Mouse (Mus musculus): ENCODE data around the gene Map3k10.

The Map3k10 gene

DNA sequence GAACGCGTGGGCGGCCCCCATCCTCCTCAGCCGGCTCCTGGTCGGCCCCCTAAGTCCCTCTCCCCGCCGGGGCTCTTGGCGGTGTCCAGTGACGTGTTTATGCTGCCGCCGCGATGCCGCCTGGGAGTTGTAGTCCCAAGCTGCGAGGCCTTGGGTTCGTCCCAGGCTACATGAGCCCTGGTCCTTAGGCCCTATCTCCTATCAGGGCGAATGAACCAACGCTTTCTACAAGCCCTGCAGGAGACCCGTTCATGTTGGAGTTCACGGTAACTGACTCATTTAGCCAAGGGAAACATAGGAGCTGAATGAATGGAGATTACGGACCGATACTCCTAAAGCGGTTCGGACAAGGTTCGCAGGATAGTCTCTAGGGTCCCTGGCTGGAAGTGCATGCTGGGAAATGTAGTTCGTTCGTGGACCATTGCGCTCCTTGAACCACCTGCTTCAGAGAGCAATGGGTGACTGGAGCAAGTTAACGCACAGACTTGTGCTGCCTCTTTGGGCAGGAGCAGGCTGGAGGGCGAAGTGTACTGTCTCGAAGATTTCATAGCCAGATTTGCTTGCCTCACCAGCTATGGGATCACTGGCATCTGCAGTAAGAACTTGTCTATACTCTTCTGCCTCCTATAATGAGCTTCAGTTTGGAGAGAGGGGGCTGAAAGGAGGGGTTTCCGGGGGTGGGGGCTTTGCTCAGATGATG, at the start of gene Map3k10:
Gene Map3k10 (minus strand): TSS at position 77 of the 700 bp plus-strand sequence.
- peak; percentile 89 to 91 for DNase-seq

DNA sequence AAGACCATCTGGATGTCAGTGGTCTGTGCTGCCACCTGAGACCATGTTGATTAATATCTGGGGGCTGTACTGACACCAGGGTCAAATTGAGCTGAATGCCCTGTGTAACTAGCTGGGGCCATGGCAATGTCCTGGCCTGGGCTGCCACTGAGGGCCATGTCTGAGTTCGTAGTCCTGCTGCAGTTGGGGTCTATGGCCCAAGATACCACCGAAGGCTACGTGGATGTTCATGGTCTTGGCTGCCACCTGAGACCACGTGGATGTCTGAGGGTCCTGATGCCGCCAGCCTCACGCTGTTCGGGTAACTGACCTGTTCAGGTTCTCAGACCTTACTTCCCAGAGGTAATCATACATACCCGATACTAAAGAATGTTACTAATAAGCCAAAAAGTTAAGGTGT, 47.6 kb upstream of the Map3k10 start:
- DNase-seq, result no peak

DNA sequence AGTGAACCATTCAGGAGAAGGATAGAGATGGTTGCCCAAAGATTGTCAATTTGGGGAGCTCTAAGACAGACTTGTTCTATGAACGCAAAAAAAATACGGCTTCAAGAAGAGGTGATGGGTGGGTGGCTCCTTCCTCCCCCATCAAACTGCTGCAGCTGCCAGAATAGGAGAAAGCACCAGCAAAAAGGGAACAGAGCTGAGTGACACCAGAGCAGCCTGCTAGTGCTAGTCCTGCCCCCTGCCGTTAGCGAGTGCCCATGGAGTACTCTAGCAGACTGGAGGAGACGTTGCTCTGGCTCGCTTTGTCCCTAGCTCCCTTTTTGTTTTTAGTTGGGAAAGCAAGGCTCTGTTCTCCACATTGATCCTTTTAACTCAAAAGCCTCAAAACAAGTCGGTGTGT, 36.0 kb upstream of the Map3k10 start:
- no peak for DNase-seq

DNA sequence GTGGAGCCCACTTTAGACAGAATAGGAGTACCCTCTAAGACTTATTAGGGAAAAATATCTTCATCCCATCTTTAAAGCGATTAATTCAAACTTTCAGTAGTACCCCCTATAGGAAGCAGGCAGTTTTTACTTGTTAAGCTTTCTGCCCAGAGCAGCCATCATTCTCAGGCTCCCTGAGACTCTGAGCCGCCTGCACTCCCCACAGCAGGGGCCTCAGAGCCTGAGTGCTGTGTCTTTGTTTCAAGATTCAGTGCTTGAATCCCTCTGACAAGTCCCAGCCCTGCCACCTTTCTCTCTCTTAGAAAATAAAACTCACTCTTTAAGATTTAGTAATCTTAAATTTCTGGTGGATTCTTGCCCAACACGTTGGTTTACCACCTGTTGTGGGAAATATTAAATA, 22.3 kb upstream of the Map3k10 start:
- no peak for DNase-seq

DNA sequence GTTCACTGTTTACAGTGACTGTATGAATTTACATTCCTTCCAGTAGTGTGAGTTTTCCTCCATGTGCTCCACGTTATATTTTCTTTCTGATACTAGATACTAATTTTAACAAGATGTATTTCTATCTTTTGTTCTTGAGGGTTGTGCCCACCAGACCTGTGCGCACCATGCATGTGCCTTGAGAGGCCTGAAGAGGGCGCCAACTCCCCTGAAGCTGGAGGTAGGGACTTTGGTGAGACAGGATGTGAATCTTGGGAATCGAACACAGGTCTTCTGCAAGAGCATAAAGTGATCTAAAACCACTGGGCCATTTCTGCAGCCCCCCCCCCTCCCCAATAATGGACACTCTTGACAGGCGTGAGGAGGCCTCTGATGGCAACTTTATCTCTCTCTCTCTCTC, 16.7 kb upstream of the Map3k10 start:
- peak in 1 of 2 experiments; percentile 20 for DNase-seq

DNA sequence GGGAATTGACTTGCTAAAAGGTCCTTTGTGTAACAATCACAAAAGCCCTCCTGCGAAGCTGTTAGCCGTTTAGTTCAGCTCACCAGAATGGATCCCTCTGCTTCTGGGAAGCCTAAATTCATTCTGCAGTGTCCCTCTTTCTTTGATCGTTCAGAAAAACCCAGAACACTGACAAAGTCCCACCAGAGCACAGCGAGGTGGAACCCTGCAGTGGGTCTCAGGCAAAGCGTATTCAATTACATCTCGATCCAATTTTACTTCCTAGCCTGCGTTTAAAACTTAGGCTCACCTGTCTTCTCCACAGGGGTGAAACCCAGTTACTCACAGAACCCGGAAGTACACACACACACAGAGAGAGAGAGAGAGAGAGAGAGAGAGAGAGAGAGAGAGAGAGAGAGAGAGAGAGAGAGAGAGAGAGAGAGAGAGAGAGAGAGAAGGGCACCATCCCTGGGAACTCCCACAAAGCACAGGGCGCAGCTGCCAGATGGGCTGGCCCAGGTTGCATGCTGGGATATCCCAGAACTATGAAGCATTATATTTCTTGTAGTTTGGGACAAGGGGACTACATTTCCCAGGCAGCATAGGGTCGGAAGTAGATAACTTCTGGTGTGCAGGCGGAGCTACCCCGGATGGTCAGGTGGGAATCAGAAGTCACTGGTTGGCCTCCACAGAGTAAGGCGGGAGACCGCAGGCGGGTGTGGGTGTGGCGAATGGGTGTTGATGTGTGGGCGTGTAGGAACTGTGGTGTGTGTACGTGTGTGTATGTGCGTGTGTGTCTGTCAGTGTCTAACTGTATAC, 14.6 kb upstream of the Map3k10 start, which contains the start of gene Zfp607b:
Gene Zfp607b (plus strand): TSS at position 526 of the 798 bp plus-strand sequence.
- peak; percentile 91 to 96 for DNase-seq

- DNase-seq, result no peak
These were observed 13.9 kb upstream of the Map3k10 start for GRCm38 (mm10) chr7:27688246-27688788.

- no peak for DNase-seq
These were observed 13.4 kb upstream of the Map3k10 start for GRCm38 (mm10) chr7:27687836-27688235.

DNA sequence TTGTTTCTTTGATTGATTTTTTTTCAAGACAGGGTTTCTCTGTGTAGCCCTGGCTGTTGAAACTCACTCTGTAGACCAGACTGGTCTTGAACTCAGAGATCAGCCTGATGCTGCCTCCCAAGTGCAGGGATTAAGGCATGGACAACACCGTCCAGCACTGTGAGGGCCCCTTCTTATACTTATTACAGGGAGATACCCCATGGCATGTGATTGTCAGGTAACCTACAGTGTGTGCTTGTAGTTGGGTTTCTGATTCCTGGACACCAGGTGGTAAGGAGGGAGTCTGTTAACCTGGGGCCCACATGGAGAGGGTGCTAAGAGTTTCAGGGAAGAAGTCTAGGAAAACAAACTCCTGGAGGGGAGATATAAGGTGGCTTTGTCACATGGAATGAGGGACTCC, 12.6 kb upstream of the Map3k10 start:
- no peak for DNase-seq

- no peak for DNase-seq
These were observed 11.3 kb upstream of the Map3k10 start for GRCm38 (mm10) chr7:27685681-27686080.

DNA sequence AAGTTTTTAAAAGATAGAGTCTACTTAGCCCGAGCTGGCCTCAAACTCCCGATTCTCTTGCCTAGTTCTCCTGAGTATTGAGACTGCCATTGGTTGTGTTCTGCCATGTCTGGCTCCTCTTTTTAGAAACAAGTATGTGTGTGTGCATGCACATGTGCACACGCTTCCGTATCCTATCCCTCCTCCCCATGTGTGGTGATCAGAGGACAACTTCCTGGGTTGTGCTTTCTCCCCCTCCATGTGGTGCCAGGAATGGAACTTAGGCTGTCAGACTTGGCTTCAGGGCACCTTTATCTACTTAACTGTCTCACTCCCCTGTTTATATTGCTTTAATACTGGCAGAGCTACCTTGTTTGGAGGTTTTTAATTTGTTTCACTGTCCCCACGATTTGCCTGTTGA, 10.8 kb upstream of the Map3k10 start:
- DNase-seq, result no peak

DNA sequence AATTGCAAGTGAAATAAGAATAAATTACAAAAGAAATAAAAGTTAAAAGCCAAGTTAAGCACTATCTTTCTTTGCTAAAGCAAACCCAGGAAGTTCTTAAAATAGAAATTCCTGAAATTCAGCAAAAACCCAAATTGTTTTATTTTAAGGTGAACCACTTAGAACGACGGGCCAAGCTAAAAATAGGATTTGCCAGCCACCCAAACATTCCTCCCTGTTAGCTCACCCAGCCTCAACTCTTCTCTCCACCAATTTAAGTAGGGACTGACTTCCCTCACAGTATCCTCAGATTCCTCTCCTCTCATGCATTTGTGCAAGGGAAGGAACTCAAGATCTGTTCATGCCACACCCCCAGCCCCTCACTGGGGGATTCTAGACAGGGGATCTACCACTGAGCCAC, 8.8 kb upstream of the Map3k10 start:
- no peak for DNase-seq

DNA sequence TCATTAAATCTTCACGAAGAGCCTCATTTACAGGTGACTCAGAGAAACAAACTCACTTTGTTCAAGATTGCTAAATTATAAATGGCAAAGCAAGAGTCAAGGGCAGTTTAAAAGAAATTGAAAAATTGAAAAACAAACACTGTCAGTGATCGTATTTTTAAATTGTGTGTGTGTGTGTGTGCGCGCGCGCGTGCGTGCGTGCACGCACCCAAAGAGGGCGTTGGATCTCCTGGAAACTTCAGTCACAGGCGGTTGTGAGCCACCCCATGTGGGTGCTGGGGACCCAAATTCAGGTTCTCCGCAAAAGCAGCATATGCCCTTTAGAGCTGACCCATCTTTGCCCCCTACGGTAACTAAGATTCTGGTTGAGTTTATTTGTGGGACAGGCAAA, 819 bp upstream of the Map3k10 start:
- DNase-seq, result no peak

DNA sequence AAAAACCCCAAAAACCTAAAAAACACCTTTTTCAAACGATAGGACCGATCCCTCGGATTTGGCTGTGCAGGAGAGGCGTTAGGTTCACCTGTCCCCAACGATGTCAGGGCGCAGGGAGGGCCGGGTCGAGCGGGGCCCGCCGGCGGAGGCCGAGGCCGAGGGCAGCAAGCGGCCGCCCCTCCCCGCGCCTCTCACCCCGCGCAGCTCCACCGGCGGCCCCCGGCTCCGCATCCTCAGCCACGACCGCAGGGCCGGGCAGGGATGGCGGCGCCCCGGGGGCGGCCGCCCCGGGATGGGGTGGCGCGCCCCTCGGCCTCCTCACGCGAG, 240 bp downstream of the Map3k10 start:
- no peak for DNase-seq

- peak in 1 of 2 experiments; percentile 30 for DNase-seq
These were observed 745 bp downstream of the Map3k10 start for GRCm38 (mm10) chr7:27673575-27674131.

- no peak for DNase-seq
These were observed 1.3 kb downstream of the Map3k10 start for GRCm38 (mm10) chr7:27673064-27673574.

- DNase-seq, result no peak
These were observed 12.4 kb downstream of the Map3k10 start for GRCm38 (mm10) chr7:27662038-27662437.

- DNase-seq, result no peak
These were observed 15.4 kb downstream of the Map3k10 start for GRCm38 (mm10) chr7:27658712-27659663.

GRCm38 (mm10) chr7:27657824-27658395, 16.5 kb downstream of the Map3k10 start:
- no peak for DNase-seq

DNA sequence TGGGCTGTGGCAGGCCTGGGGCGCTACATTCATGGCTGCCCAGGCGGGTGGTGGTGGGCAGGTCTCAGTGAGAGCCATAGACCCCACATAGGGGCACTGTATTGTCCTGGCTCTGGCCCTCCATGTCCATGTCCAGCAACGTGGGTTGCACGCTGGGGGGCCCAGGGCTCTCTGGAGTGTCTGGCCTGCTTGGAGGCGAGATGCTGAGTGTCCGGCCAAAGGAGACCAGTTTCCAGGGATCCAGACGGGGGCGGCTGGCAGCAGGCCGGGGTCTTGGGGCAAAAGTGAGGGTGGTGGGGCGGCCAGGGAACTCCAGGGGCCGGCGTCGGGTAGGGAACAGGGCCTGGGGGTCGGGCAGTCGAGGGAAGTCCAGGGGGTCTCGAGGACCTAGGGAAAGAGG, 17.8 kb downstream of the Map3k10 start:
- no peak for DNase-seq

DNA sequence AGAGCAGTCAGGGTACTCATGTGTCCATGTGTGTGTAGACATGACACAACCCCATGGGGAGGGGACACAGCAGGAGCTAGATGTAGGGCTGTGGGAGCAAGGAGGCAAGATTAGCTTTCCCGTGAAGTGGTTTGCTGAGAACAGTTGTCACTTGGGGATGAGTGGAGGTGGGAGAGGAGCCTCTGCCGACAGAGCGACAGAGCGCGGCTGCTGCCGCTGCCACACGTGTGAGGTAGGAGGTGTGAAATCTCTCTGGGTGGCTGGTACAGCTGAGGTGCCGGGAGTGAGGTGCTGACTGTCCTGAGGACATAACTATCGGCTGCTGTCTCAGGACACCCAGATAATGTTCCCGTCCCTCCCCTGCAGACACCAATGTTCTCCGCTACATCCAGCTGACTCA, 18.9 kb downstream of the Map3k10 start:
- DNase-seq, result no peak

Measured in thymus, adult 18-20 months (tissue).